Mouse (Mus musculus) urinary bladder, postnatal 4 days (tissue): ENCODE measurements around the gene Fah.

ENCODE experiments used
- DNase-seq, 2 experiments: peaks; one replicate each; pipeline ENCODE4 v3.0.0; 2021 to 2022; ENCODE audit warnings: low spot score in 2 of 2

Fah gene

DNA sequence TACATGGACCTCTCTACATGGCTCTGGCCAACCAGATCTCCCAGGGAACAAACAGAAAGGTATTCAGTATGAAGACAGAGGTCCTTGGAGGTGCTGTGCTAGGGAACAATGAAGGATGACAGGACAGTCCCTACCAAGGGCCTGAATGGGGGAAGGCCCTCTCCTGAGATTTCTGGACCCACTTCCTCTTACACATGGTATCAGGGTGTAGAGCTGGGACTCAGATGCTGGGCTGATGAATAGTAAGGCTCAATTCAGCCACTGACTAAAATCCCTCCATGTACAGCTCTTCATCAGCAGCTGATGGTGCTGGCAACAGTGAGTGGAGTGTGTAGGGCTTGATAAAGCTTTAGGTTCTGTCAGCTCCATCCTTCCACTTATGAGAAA, 11.6 kb downstream of the Fah start:
- DNase-seq: no peak

DNA sequence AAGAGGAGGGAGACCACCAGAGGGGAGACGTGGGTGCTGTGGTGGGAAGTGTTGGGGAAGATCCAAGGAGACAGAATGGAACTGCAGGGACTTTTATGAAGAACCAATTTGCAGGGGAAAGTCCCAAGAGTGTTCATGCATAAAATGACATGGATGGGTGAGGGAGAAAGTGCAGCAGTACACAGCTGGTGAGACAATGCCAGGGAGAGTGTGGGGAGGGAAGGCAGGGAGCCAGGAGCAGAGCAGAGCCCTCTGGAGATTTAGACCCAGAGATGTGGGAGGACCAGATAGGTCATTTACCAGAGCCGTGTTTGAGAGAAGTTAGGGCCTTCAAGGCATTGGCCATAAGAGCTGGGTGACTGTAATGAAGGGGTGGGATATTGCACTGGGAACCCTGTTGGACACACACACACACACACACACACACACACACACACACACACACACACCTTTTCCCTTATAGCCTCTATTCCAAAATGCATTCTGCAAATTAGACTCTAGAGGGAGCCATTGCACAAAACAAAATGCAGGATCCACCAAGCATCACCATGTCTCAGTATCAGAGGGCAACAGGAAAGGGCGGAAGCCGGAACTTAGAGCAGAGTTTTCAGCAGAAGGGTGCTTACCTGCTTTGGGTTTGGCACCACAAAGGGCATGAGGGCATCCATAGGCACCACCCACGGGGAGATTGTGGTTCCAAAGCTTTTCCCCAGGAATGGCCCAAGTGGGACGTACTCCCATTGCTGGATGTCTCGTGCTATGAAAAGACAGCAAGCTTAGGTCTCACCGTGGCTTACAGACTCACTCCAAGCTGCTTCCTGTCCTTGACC, 12.2 kb downstream of the Fah start:
- no peak for DNase-seq

DNA sequence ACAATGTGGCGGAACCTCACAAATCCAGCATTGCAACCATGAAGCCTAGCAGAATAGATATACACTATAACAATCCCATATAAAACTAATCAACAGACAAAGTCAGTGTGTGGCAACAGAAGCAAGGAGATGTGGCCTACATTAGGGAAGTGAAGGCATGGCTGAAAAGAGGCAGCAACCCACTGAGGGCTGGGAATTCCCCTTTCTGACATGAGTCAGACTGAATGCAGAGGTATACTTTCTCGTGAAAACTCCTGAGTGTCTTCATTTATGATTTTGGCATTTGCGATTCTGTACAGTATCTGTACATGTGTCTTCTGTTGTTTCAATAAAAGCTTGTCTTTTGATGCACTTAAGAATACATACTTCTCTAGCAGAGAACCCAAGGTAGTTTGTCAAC, 15.2 kb downstream of the Fah start:
- DNase-seq: peak in 1 of 2 experiments; percentile 28

DNA sequence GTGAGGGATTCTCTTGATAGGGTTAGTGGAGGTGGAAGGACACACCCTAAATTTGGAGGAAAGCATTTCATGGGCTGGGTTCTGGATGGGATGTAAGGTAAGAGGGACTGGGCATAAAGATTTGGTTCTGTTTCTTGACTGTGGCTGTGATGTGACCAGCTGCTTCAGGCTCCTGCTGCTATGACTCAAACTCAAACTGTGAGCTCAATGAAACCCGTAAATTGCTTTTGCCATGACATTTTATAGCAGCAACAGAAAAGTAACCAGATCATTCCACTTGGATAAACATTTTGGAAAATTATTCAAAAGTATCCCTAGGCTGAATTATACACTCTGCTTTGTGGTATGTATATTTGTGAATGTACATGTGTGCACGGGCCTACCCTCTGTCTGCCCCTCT, 15.9 kb downstream of the Fah start:
- DNase-seq: no peak

DNA sequence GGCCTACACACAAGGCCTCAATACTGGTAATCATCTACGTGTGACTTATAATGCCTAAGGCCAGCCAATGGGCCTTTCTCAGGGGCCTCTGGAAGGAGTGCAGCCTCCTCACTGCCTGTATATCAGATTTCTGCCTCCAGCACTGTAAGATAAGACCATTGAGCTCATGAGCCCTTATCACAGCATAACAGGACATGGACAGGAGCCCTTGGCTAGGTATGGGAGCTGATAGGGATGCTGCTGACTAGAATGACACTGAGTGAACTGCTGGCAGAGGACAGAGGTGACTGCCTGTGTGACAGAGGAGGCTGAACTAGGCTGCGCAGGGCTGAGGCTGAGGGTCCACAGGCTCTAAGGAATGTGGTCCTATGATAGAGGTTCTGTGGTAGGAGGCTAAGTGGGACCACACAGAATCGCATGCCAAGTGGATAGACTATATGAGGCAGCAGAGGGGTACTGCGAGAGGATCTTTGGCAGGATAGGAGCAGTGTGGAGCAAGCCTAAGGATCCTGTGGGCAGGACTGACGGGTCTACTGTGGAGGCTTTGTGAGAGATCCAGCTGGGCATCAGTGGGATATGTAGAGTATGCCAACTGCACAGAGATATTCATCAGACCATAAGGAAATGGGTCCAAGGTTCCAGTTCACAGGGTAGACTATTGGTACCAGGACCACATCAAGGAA, 19.3 kb downstream of the Fah start:
- no peak for DNase-seq

DNA sequence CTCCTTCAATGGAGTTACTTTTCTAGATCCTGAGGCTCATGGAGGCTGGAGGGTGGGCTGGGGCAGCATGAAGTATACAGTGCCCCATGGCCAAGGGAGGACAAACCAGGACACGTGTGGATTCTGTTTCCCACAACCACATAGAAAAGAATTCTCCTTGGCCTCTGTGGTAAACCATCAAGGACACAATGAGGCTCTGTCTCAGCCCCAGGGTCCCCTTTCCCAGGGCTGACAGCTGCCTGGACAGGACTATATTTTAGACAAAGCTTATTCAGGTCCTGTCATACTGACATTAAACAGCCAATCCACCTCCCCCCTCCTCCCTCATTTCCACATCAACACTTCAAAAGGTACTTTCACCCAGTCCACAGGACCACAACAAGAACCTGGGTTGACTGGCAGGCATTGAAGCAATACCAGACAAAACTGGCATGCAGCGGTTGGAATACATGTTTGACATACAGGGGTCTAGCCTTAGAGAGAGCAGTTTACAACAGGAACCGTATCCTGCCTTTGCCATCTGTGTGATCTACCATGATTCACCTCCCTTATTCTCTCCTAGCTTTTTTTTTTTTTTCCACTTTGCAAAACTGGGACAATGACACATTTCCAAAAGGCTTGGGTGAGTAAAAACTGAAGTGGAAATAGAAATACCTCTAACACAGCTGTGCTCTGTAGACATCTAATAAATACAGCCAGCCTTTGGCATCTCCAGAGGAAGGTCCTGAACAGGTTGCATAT, 20.0 kb downstream of the Fah start:
- DNase-seq: no peak

DNA sequence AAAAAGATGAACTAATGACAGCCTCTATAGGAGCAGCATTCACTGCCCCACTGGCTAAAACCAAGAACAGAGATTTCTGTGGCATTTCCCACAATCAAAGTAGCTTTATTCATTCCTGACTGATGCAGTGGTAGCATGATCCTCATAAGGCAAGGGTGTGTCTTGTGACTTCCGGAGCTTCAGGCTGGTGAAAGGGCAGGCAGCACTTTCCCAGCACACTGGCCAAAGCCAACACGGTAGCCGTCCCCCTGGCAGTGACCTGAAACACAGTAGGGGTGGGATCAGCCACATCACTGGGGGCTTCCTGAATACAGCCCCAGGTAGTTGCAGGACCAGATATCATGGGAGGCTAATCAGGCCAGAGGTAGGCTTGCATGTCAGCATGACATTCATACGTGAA, 21.4 kb downstream of the Fah start:
- DNase-seq: no peak

DNA sequence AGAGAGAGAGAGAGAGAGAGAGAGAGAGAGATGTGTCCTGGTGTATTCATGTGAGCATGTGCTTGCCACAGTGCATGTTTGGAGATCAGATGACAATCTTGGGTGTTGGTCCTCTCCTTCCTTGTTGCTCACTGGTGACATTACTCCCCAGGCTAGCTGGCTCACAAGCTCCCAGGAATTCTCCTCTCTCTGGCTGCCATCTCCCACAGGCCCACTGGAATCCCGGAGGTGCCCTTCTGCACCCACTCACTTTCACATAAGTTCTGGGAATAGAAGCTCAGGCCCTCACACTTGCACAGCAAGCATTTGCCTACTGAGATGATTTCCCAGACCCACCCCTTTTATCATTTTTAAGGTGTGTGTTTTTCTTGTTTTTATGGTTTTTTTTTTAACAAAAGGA, 26.8 kb downstream of the Fah start:
- peak in 1 of 2 experiments; percentile 50 for DNase-seq

DNA sequence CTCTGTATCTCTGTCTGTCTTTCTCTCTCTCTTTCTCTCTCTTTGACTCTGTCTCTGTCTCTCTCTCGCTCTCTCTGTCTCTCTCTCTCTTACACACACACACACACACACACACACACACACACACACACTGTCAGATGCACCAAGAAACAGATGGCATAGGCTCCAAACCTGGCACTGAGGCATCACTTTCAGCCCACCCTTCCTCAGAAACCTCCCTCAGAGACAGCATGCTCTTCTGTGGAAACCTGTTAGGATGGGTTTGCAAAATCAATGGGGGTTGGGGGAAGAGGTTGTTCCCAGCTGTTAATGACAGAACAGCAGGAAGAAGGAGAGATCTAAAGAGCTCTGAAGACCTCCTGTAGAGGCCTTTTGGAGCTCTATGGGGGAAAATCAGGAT, 27.7 kb downstream of the Fah start:
- DNase-seq: no peak

DNA sequence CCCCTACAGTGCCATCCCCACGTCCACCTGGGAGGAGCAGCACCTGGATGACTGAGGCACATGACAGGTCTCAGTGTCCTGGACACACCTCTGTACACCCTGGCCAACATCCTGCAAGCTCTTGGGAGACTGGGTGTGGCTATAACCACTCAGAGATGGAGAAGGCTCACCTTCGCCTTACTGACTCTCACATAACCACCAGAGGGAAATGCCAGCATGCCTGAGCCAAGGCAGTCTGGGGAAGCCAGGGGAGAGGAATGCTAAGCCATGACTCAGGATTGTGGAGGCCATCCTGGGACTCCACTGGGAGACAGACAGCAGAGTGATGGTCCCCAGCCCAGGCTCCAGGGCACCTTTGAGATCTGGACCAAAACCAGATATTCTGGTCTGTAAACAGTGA, 29.5 kb downstream of the Fah start:
- DNase-seq: no peak

DNA sequence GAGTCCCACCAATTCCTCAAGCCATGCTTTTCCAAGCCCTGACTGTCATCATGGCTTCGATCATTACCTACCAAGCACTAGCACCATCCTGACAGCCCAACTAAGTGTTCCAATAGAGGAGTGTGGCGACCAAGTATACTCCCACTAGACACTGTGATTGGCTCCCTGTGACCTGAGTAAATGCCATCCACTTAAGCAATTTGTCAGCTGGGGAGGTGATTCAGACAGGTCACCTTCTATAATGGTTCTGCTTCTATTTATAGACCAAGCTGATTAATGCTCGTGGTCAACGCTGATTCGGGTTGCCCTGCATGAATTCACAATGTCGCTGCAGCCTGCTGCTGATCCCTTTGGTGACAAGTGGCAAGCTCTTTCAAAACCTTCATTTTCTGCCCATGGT, 40.3 kb downstream of the Fah start:
- no peak for DNase-seq

DNA sequence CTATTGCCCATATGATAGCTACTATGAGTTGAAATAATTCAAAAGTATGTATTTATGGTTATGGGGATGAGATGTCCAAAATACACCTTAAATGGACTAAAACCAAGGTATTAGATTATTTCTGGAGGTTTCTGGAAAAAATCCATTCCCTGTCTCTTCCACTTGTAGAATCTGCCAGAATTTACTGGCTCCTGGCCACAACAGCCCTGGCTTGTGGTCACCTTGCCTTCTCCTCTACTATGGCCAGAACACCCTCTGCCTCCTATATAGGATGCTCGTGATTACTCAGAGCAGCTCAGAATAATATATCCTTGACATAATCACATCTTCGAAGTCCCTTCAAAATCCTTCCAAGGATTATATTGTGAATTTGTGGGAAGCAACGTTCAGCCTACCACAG, 42.3 kb downstream of the Fah start:
- DNase-seq: no peak

DNA sequence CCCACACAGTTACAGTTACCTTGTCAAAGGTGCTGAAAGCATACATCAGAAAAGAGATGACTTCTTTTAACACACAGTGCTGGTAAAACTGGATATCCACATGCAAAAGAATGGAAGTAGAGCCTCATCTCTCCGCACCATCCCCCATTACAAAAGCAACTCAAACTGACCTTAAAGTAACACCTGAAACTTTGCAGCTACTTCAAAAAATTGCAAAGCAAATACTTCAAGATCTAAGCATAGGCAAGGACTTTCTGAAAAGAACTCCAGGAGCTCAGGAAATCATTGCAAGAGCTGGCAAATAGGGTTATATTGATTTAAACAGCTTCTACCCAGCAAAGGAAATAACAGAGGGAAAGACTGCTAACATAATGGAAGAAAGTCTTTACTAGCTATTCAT, 46.0 kb downstream of the Fah start:
- DNase-seq: no peak

DNA sequence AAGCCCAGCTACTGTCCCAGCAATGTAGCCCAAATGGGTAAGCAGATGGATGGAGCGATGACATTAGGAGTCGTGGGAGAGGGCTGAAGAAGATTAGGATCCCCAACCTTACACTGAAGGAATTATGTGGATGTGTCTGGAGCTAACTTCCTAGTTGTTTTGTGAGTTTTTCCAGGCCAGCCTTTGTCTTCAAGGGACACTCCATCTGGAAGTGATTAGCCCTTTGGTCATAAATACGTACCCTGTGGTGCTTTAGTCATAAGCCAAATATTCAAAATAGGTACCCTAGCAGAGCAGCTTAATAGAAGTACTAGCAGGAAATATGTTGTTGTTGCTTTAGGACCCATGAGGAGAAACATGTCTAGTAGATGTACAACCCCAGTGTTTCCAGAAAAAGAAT, 49.2 kb downstream of the Fah start:
- no peak for DNase-seq

DNA sequence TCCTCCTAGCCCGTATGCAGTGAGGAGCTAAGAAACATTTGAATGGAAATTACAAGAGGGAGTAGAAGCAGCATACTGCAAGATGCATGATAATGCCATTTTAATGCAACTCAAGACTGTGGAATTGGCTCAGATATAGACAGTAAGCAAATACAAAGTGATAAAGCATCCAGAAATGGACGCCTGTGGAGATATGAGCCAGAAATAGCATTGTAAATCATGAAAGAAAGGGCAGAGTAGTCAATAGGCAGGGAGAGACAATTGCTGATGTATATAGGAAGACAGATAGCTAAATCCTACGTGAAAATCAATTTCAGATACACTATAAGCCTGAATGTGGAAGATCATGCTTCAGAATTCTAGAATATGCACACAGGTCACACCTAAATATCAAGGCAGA, 51.2 kb downstream of the Fah start:
- no peak for DNase-seq

DNA sequence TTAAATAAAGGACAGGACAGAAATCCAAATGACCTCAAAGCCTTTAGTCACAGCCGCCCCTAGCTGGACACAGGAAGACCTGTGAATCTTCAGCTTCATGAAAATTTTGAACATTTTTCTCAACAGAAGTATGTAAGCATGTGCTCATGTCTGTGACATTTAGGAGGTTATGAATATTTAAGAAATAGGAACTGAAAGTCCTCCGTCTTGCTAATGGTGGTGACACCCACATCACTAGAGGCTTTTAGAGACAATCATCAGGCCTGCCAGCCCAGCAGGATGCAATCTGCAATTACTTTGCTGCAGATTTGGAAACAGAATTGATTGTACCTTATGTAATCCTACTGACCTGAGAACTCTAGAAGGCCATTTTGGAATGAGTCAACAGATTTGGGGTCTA, 55.0 kb downstream of the Fah start:
- DNase-seq: no peak

DNA sequence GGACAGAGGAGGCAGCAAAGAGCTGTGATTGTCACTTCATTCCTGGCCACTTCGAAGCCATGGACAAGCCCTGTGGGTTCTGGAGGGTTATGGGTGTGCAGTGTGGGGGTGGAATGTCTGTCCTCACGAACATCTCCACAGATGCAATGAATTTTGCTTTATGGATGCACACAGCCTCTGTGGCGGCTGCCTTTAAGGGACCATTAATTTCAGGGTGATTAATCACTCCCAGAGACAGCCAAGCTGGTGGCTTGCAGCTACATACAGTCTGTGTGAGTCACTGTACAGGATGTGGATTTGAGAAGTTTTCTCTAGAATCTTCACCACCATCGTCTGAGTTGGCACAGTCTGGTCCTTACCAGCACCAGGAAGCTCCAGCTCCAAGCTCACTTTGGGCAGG, 59.9 kb downstream of the Fah start:
- no peak for DNase-seq

DNA sequence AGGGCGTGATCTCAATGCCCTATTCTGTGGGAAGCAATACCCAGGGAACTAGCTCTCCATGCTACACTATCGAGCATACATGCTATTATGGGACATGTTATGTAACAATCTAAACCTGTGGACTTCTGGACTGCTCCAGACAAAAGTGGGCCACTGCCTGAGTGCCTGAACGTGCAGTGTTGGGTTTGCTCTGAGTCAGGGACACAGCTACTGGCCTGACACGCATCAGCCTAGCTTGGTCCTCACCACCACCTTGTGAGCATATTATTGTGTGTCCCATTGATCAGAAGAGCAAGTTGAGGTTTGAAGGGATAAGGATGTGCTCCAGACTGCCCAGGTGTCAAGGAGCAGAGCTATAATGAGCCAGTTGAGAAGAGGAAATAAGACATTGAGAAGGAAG, 61.6 kb downstream of the Fah start:
- no peak for DNase-seq
